Mouse (Mus musculus) ES-Bruce4 (cell line): ENCODE data around the gene Macrod2.

ENCODE experiments used
- CTCF ChIP-seq: IDR thresholded peaks from one replicate; pipeline ENCODE4 v1.8.1; 2011; ENCODE audit warnings: low read depth, low read length
- EP300 ChIP-seq: IDR thresholded peaks from 2 replicates; pipeline ENCODE4 v1.6.1; 2011; ENCODE audit warnings: low read depth, low read length; ENCODE audit not compliant: insufficient read depth

DNA sequence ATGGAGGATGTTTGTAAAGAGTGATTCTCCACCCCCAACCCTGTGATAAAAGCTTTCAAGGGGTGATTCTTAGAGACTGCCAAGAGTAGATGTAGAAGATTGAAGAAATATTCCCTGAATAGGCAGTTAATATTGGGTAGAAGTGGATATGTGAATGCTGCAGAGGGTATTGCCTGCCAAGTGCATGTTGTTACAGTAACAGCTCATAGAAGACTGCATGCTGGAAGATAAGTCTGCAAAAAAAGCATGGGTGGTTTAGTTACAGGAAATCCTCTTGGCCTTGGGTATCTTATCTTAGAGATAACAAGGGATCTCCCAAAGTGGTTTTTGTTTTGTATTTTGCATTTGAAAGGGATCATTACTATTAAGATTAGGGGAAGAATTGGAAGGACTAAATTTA lies 30.7 kb downstream of the Macrod2 start:
- TF ChIP-seq CTCF (no peak), EP300 (no peak)
